Mouse (Mus musculus) neural tube, embryonic 15.5 days (tissue): ENCODE data around the gene Tecpr1. TPM values are rescaled to one million over a fixed set of nuclear protein-coding genes. Genes with fewer than 3 reads are reported as not detected.

Experiments
- ATAC-seq: fragments of 200-750 bp; cut with Nextera tagmentation; 2 replicates; pipeline ENCODE4 v1.8.0; 2017; ENCODE audit warnings: mild to moderate bottlenecking, moderate TSS enrichment, moderate library complexity; ENCODE audit not compliant: low FRiP score
- H3K27ac ChIP-seq: fragments of 300-500 bp; sonication (generic); replicated peaks from 2 replicates; pipeline ENCODE4 v1.5.1; 2015; ENCODE audit warnings: mild to moderate bottlenecking, inconsistent platforms
- H3K27me3 ChIP-seq: fragments of 300-500 bp; sonication (generic); replicated peaks from 2 replicates; pipeline ENCODE4 v1.6.1; 2015; ENCODE audit warnings: inconsistent platforms
- H3K36me3 ChIP-seq: fragments of 300-500 bp; sonication (generic); 2 replicates; pipeline ENCODE4 v1.6.1; 2015; ENCODE audit warnings: inconsistent platforms
- H3K4me1 ChIP-seq: fragments of 300-500 bp; sonication (generic); 2 replicates; pipeline ENCODE4 v1.6.1; 2015; ENCODE audit warnings: inconsistent platforms
- H3K4me2 ChIP-seq: fragments of 300-500 bp; sonication (generic); 2 replicates; pipeline ENCODE4 v1.6.1; 2015; ENCODE audit warnings: inconsistent platforms, mild to moderate bottlenecking, moderate library complexity
- H3K4me3 ChIP-seq: fragments of 300-500 bp; sonication (generic); replicated peaks from 2 replicates; pipeline ENCODE4 v1.5.1; 2015; ENCODE audit warnings: mild to moderate bottlenecking, inconsistent platforms
- H3K9ac ChIP-seq: fragments of 300-500 bp; sonication (generic); replicated peaks from 2 replicates; pipeline ENCODE4 v1.6.1; 2015; ENCODE audit warnings: mild to moderate bottlenecking, inconsistent platforms
- H3K9me3 ChIP-seq: fragments of 300-500 bp; sonication (generic); replicated peaks from 2 replicates; pipeline ENCODE4 v1.6.1; 2016; ENCODE audit warnings: inconsistent platforms
- WGBS: fragments of 180-500 bp; shearing (Covaris S2); methylation state at CpG from one replicate; pipeline ENCODE4 v1.1.7; 2015; ENCODE audit warnings: mixed read lengths; 5-methylcytosine and 5-hydroxymethylcytosine counted together
- polyA plus RNA-seq: library from polyadenylated mRNA; unstranded; fragments of >200 nt; fragmentation: Nextera tagmentation; extraction: Ambion mirVana; gene quantifications from 2 replicates; pipeline ENCODE4 v1.2.1, GENCODE M21; 2015

Gene Tecpr1
- polyA plus RNA-seq, 1 experiment from 2014 or later: 42.6 TPM

GRCm38 (mm10) chr5:144226220-144226619, 2.8 kb upstream of the Tecpr1 start:
- H3K4me1 ChIP-seq: peaks cover 29% of the 10 kb centered on the region
- 32% methylated on average over 11 of the region's 11 CpGs for WGBS
- no peaks in the 10 kb centered on the region for H3K36me3 ChIP-seq
- H3K4me3 ChIP-seq: no peak overlapping the region
- no peaks in the 10 kb centered on the region for H3K27me3 ChIP-seq
- no peak overlapping the region for H3K9ac ChIP-seq
- no peak overlapping the region for H3K27ac ChIP-seq
- H3K9me3 ChIP-seq: no peaks in the 10 kb centered on the region
- no peak for ATAC-seq
- H3K4me2 ChIP-seq: no peak overlapping the region

GRCm38 (mm10) chr5:144223899-144224816, 743 bp upstream of the Tecpr1 start:
- peak overlapping the region; percentile 77 for H3K4me3 ChIP-seq
- H3K27me3 ChIP-seq: no peaks in the 10 kb centered on the region
- ATAC-seq: peak; percentile 36; the same call in 1 of the 2 replicates
- H3K4me2 ChIP-seq: peak overlapping the region; percentile 90
- no peaks in the 10 kb centered on the region for H3K9me3 ChIP-seq
- H3K9ac ChIP-seq: peak overlapping the region; percentile 88
- H3K36me3 ChIP-seq: no peaks in the 10 kb centered on the region
- WGBS: 27% methylated on average over 18 of the region's 18 CpGs
- peak overlapping the region; percentile 87 for H3K27ac ChIP-seq
- H3K4me1 ChIP-seq: peaks cover 41% of the 10 kb centered on the region

GRCm38 (mm10) chr5:144222811-144223502, 458 bp downstream of the Tecpr1 start:
- H3K9ac ChIP-seq: peak overlapping the region; percentile 88
- no peaks in the 10 kb centered on the region for H3K36me3 ChIP-seq
- peak overlapping the region; percentile 77 for H3K4me3 ChIP-seq
- peak; percentile 79 for ATAC-seq
- WGBS: 3% methylated on average over 23 of the region's 25 CpGs
- peak overlapping the region; percentile 90 for H3K4me2 ChIP-seq
- H3K27me3 ChIP-seq: no peaks in the 10 kb centered on the region
- peaks cover 41% of the 10 kb centered on the region for H3K4me1 ChIP-seq
- H3K27ac ChIP-seq: peak overlapping the region; percentile 87
- H3K9me3 ChIP-seq: no peaks in the 10 kb centered on the region

- peaks cover 41% of the 10 kb centered on the region for H3K4me1 ChIP-seq
- H3K4me2 ChIP-seq: no peak overlapping the region
- H3K27me3 ChIP-seq: no peaks in the 10 kb centered on the region
- H3K9ac ChIP-seq: no peak overlapping the region
- H3K9me3 ChIP-seq: no peaks in the 10 kb centered on the region
- H3K36me3 ChIP-seq: peaks cover 11% of the 10 kb centered on the region
- H3K27ac ChIP-seq: no peak overlapping the region
- WGBS: 67% methylated on average over 4 of the region's 4 CpGs
- H3K4me3 ChIP-seq: no peak overlapping the region
- ATAC-seq: no peak
Observed at GRCm38 (mm10) chr5:144221305-144221704, 2.1 kb downstream of the Tecpr1 start.

- 94% methylated on average over 5 of the region's 5 CpGs for WGBS
Observed at GRCm38 (mm10) chr5:144219936-144220335, 3.5 kb downstream of the Tecpr1 start.

GRCm38 (mm10) chr5:144219306-144219705, 4.1 kb downstream of the Tecpr1 start:
- H3K4me3 ChIP-seq: no peak overlapping the region
- no peak for ATAC-seq
- no peak overlapping the region for H3K4me2 ChIP-seq
- no peak overlapping the region for H3K27ac ChIP-seq
- H3K36me3 ChIP-seq: peaks cover 28% of the 10 kb centered on the region
- H3K27me3 ChIP-seq: no peaks in the 10 kb centered on the region
- H3K4me1 ChIP-seq: peaks cover 34% of the 10 kb centered on the region
- H3K9ac ChIP-seq: no peak overlapping the region
- no peaks in the 10 kb centered on the region for H3K9me3 ChIP-seq
- 81% methylated on average over 12 of the region's 12 CpGs for WGBS

More at GRCm38 (mm10) chr5:144219936-144220335, 3.5 kb downstream of the Tecpr1 start:
- no peaks in the 10 kb centered on the region for H3K9me3 ChIP-seq
- no peak overlapping the region for H3K4me3 ChIP-seq
- no peaks in the 10 kb centered on the region for H3K27me3 ChIP-seq
- H3K36me3 ChIP-seq: peaks cover 22% of the 10 kb centered on the region
- peaks cover 40% of the 10 kb centered on the region for H3K4me1 ChIP-seq
- H3K27ac ChIP-seq: no peak overlapping the region
- H3K4me2 ChIP-seq: no peak overlapping the region
- ATAC-seq: no peak
- H3K9ac ChIP-seq: no peak overlapping the region

- no peak overlapping the region for H3K4me3 ChIP-seq
- no peaks in the 10 kb centered on the region for H3K27me3 ChIP-seq
- no peak overlapping the region for H3K27ac ChIP-seq
- peaks cover 29% of the 10 kb centered on the region for H3K4me1 ChIP-seq
- H3K9ac ChIP-seq: no peak overlapping the region
- H3K9me3 ChIP-seq: no peaks in the 10 kb centered on the region
- H3K36me3 ChIP-seq: peaks cover 40% of the 10 kb centered on the region
- ATAC-seq: no peak
- H3K4me2 ChIP-seq: no peak overlapping the region
- WGBS: 95% methylated on average over 7 of the region's 7 CpGs
Observed at GRCm38 (mm10) chr5:144218061-144218460, 5.4 kb downstream of the Tecpr1 start.

- H3K4me3 ChIP-seq: no peak overlapping the region
- H3K9me3 ChIP-seq: no peaks in the 10 kb centered on the region
- peaks cover 55% of the 10 kb centered on the region for H3K36me3 ChIP-seq
- no peak for ATAC-seq
- H3K4me2 ChIP-seq: no peak overlapping the region
- no peaks in the 10 kb centered on the region for H3K27me3 ChIP-seq
- H3K9ac ChIP-seq: no peak overlapping the region
- H3K27ac ChIP-seq: no peak overlapping the region
- H3K4me1 ChIP-seq: peaks cover 9% of the 10 kb centered on the region; the same call in 1 of the 2 replicates
- 91% methylated on average over 2 of the region's 2 CpGs for WGBS
Observed at GRCm38 (mm10) chr5:144215992-144216391, 7.4 kb downstream of the Tecpr1 start.

- no peak for ATAC-seq
- no peaks in the 10 kb centered on the region for H3K9me3 ChIP-seq
- 33% methylated on average over 7 of the region's 7 CpGs for WGBS
- H3K4me3 ChIP-seq: no peak overlapping the region
- H3K9ac ChIP-seq: no peak overlapping the region
- no peaks in the 10 kb centered on the region for H3K27me3 ChIP-seq
- H3K4me2 ChIP-seq: no peak overlapping the region
- H3K4me1 ChIP-seq: 0 out of 2 replicates have a peak, but pooled peaks cover 3% of the 10 kb centered on the region
- no peak overlapping the region for H3K27ac ChIP-seq
- H3K36me3 ChIP-seq: peaks cover 70% of the 10 kb centered on the region
Observed at GRCm38 (mm10) chr5:144214453-144214852, 9.0 kb downstream of the Tecpr1 start.

- no peaks in the 10 kb centered on the region for H3K4me1 ChIP-seq
- H3K27ac ChIP-seq: no peak overlapping the region
- H3K9me3 ChIP-seq: no peaks in the 10 kb centered on the region
- 46% methylated on average over 11 of the region's 11 CpGs for WGBS
- H3K4me3 ChIP-seq: no peak overlapping the region
- no peak overlapping the region for H3K4me2 ChIP-seq
- H3K36me3 ChIP-seq: peaks cover 89% of the 10 kb centered on the region
- no peaks in the 10 kb centered on the region for H3K27me3 ChIP-seq
- no peak overlapping the region for H3K9ac ChIP-seq
- ATAC-seq: no peak
Observed at GRCm38 (mm10) chr5:144207478-144207877, 15.9 kb downstream of the Tecpr1 start.

- WGBS: 96% methylated on average over 15 of the region's 15 CpGs
- H3K4me2 ChIP-seq: no peak overlapping the region
- H3K4me1 ChIP-seq: no peaks in the 10 kb centered on the region
- no peak for ATAC-seq
- H3K27ac ChIP-seq: no peak overlapping the region
- H3K4me3 ChIP-seq: no peak overlapping the region
- no peaks in the 10 kb centered on the region for H3K9me3 ChIP-seq
- H3K27me3 ChIP-seq: no peaks in the 10 kb centered on the region
- H3K36me3 ChIP-seq: peaks cover 91% of the 10 kb centered on the region
- H3K9ac ChIP-seq: no peak overlapping the region
Observed at GRCm38 (mm10) chr5:144206069-144206468, 17.3 kb downstream of the Tecpr1 start.

GRCm38 (mm10) chr5:144204911-144205310, 18.5 kb downstream of the Tecpr1 start:
- WGBS: 82% methylated on average over 10 of the region's 10 CpGs
- Histone ChIP-seq H3K4me1 (no peaks in the 10 kb centered on the region), H3K36me3 (peaks cover 90% of the 10 kb centered on the region), H3K9me3 (no peaks in the 10 kb centered on the region), H3K27me3 (no peaks in the 10 kb centered on the region), H3K4me3 (no peak overlapping the region), H3K27ac (no peak overlapping the region), H3K9ac (no peak overlapping the region), H3K4me2 (no peak overlapping the region)
- no peak for ATAC-seq
